Mouse (Mus musculus) thymus, adult 2 months (tissue): ENCODE data around the gene Kng2. TPM values are rescaled to one million over a fixed set of nuclear protein-coding genes. Genes with fewer than 3 reads are reported as not detected.
"Not testable (repeated sequence)": the region's sequence is repeated elsewhere in the genome, so short reads cannot be mapped to it uniquely, and the experiment has no call there.

ENCODE experiments used
- DNase-seq: peaks from one replicate; pipeline ENCODE4 v3.0.0; 2021
- H3K27ac ChIP-seq: fragments of 200-500 bp; 2 replicates; pipeline ENCODE4 v1.5.1; 2012; ENCODE audit warnings: low read length, control low read depth; ENCODE audit not compliant: control insufficient read depth, insufficient read depth
- H3K27me3 ChIP-seq: fragments of 200-500 bp; 2 replicates; pipeline ENCODE4 v1.6.1; 2012; ENCODE audit warnings: mild to moderate bottlenecking, low read length, moderate library complexity, mixed read lengths; ENCODE audit not compliant: control insufficient read depth, insufficient read depth
- H3K36me3 ChIP-seq: fragments of 200-500 bp; 2 replicates; pipeline ENCODE4 v1.6.1; 2012; ENCODE audit warnings: mild to moderate bottlenecking, low read length, moderate library complexity; ENCODE audit not compliant: control insufficient read depth, insufficient read depth
- H3K4me1 ChIP-seq: fragments of 200-500 bp; replicated peaks from 2 replicates; pipeline ENCODE4 v1.6.1; 2012; ENCODE audit warnings: low read length; ENCODE audit not compliant: control insufficient read depth, insufficient read depth
- H3K4me3 ChIP-seq: fragments of 200-500 bp; 2 replicates; pipeline ENCODE4 v1.5.1; 2012; ENCODE audit warnings: mild to moderate bottlenecking, low read length, control low read depth, moderate library complexity; ENCODE audit not compliant: control insufficient read depth, insufficient read depth
- CTCF ChIP-seq: fragments of 200-500 bp; IDR thresholded peaks from 2 replicates; pipeline ENCODE4 v1.5.1; 2012; ENCODE audit warnings: mild to moderate bottlenecking, control low read depth, low read length, moderate library complexity, borderline replicate concordance; ENCODE audit not compliant: control insufficient read depth, poor library complexity, insufficient read depth; ENCODE audit errors: extremely low read depth
- POLR2A ChIP-seq: fragments of 200-500 bp; IDR thresholded peaks from 2 replicates; pipeline ENCODE4 v1.6.1; 2012; ENCODE audit warnings: mild to moderate bottlenecking, low read length, control low read depth, moderate library complexity; ENCODE audit not compliant: control insufficient read depth, poor library complexity, insufficient read depth; ENCODE audit errors: extremely low read depth
- WGBS: fragments of 180-500 bp; shearing (Covaris S2); methylation state at CpG from one replicate; pipeline ENCODE4 v1.1.7; 2018; 5-methylcytosine and 5-hydroxymethylcytosine counted together
- polyA plus RNA-seq: library from polyadenylated mRNA; depleted of rRNA; stranded (reverse); fragments of >200 nt; gene quantifications from 2 replicates; pipeline ENCODE4 v1.2.3, GENCODE M21; 2012; rRNA removed

The Kng2 gene
- polyA plus RNA-seq = 0.80 and 0.91 TPM in 2 replicates

DNA sequence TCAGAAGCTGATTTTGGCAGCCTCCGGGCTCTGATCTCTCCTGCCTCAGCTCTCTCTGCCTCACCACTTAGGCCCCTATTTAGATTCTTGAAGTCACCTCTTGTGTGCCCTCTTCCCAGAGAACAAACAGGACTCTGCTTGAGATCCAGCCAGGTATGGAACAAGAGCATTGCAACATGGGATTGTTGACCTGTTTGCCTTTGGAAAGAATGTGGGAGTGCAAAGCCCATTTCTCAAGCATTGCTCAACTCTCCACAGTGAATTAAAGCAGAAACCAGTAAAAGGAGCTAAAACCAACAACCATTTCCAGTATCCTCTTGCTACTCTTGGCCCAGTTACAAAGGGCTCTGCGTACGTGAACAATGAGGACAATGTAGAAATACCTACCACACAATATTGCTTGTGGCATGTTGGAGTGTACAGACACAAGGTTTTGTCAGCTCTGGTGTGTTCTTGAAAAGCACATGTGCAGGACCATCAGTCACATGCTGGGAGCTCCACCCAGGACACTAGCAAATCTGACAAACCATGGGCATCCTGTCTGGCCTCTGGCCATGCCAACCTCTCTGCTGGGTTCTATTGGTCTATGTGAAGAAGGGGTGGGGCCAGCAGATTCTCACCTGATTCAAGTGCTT lies at the start of gene Kng2:
Kng2 (minus strand) TSS at position 517 of the 635 bp plus-strand sequence.
- H3K4me3 ChIP-seq, H3K36me3 ChIP-seq, H3K27ac ChIP-seq, DNase-seq, H3K4me1 ChIP-seq, H3K27me3 ChIP-seq: not testable (repeated sequence)
- 87% methylated on average over 3 of the region's 3 CpGs for WGBS

DNA sequence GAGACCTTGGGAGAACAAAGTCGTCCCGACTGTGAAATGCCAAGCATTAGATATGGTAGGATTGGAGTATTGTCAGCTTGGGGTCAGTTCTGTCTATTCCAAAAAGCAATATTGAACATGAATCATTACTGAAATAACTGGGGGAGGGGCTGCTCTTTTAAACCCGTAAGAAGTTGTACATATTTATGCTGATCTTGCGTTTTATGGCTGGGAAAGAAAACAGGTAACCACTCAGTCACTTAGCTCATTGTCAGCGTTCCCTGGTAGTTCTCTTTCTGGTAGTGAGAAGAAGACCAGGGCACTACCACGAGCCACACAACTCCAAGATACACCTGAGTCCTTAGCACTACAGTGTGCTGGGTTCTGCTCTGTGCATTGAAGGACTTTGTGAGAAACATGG lies 48.2 kb upstream of the Kng2 start:
- H3K36me3 ChIP-seq, DNase-seq, H3K4me1 ChIP-seq, H3K27ac ChIP-seq, H3K4me3 ChIP-seq, H3K27me3 ChIP-seq: not testable (repeated sequence)
- 93% methylated on average over 6 of the region's 6 CpGs for WGBS

DNA sequence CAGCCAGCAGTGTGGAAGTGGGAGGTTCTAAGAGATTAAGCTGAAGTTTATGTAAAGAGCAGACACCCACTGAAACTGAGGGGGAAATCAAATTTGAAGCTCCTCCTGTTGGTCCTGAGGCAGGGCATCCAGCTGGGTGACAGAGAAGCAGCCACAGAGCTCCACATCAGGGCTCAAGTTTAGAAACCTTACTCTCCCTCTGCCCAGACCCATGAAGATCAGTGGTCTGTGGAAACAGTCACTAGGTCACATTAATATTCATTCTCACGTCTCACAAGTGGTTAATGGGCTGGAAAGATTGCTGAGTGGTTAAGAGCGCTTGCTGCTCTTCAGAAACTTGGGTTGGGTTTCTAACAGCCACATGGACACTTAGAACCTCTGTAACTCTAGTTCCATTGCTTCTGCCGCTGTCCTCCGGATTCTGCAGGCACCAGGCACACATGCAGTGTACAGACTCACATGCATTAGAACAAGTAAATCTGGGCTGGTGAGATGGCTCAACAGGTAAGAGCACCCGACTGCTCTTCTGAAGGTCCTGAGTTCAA lies 31.6 kb upstream of the Kng2 start:
- not testable (repeated sequence) for H3K4me1 ChIP-seq, H3K27me3 ChIP-seq, DNase-seq, H3K27ac ChIP-seq, H3K4me3 ChIP-seq, H3K36me3 ChIP-seq
- WGBS = 86% methylated on average over 5 of the region's 5 CpGs

DNA sequence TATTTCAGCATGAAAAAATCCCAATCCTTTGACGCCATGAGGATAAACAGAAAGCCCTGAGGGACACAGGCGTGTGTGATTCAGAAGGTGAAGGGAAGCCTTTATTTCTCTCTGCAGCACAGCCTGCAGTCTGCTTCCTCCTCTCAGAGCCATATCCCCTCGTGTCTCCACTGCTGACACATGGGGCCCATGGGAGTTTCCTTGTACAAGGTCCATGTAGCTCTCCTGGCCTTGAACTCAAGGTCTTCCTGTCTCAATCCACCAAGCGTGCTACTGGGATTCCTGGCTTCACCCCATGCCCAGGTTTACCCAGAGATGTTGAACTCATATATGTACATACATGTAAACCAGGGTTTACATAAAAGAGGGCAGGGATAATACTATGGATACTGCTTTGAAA lies 30.3 kb upstream of the Kng2 start:
- not testable (repeated sequence) for H3K27ac ChIP-seq, H3K4me1 ChIP-seq, H3K4me3 ChIP-seq, DNase-seq, H3K36me3 ChIP-seq, H3K27me3 ChIP-seq
- WGBS = 67% methylated on average over 4 of the region's 4 CpGs

- 83% methylated on average over 1 of the region's 1 CpGs for WGBS
- H3K27me3 ChIP-seq, H3K4me3 ChIP-seq, H3K27ac ChIP-seq, H3K4me1 ChIP-seq, DNase-seq, H3K36me3 ChIP-seq: not testable (repeated sequence)
Observed at GRCm38 (mm10) chr16:23057668-23058447, 28.6 kb upstream of the Kng2 start, which contains the start of gene Kng1. TSS of gene Kng1 (plus strand) at chr16:23057865.

- H3K27me3 ChIP-seq = no peaks in the 10 kb centered on the region
- DNase-seq = no peak
- H3K4me3 ChIP-seq = no peak overlapping the region
- H3K4me1 ChIP-seq = no peaks in the 10 kb centered on the region
- no peak overlapping the region for H3K27ac ChIP-seq
- H3K36me3 ChIP-seq = no peaks in the 10 kb centered on the region
- TF ChIP-seq POLR2A = no peak
- no peak for TF ChIP-seq CTCF
- 63% methylated on average over 5 of the region's 5 CpGs for WGBS
Observed at GRCm38 (mm10) chr16:23046319-23046718, 17.0 kb upstream of the Kng2 start.

GRCm38 (mm10) chr16:23040876-23041275 lies 11.6 kb upstream of the Kng2 start:
- TF ChIP-seq CTCF = no peak
- TF ChIP-seq POLR2A = no peak
- no peaks in the 10 kb centered on the region for H3K36me3 ChIP-seq
- no peak overlapping the region for H3K4me3 ChIP-seq
- H3K27me3 ChIP-seq = no peaks in the 10 kb centered on the region
- DNase-seq = no peak
- 46% methylated on average over 4 of the region's 4 CpGs for WGBS
- no peak overlapping the region for H3K27ac ChIP-seq
- no peaks in the 10 kb centered on the region for H3K4me1 ChIP-seq
